Mouse (Mus musculus) heart, embryonic 10.5 days (tissue): ENCODE results near the gene Gm7030. TPM values are rescaled to one million over a fixed set of nuclear protein-coding genes. Genes with fewer than 3 reads are reported as not detected.
"Not testable (repeated sequence)": the region's sequence is repeated elsewhere in the genome, so short reads cannot be mapped to it uniquely, and the experiment has no call there.

Experiments
- DNase-seq: peaks from one replicate; pipeline ENCODE4 v3.0.0-alpha.2; 2017; ENCODE audit warnings: low spot score
- H3K27ac ChIP-seq: fragments of 300-500 bp; sonication (generic); 2 replicates; pipeline ENCODE4 v1.5.1; 2016; ENCODE audit warnings: mild to moderate bottlenecking
- H3K27me3 ChIP-seq: fragments of 300-500 bp; sonication (generic); 2 replicates; pipeline ENCODE4 v1.6.1; 2016; ENCODE audit warnings: mild to moderate bottlenecking; ENCODE audit not compliant: poor library complexity, insufficient read depth, severe bottlenecking
- H3K36me3 ChIP-seq: fragments of 300-500 bp; sonication (generic); 2 replicates; pipeline ENCODE4 v1.6.1; 2016; ENCODE audit warnings: mild to moderate bottlenecking, moderate library complexity
- H3K4me1 ChIP-seq: fragments of 300-500 bp; sonication (generic); 2 replicates; pipeline ENCODE4 v1.6.1; 2016; ENCODE audit warnings: mild to moderate bottlenecking
- H3K4me3 ChIP-seq: fragments of 300-500 bp; sonication (generic); 2 replicates; pipeline ENCODE4 v1.5.1; 2016; ENCODE audit warnings: mild to moderate bottlenecking, moderate library complexity
- H3K9me3 ChIP-seq: fragments of 300-500 bp; sonication (generic); 2 replicates; pipeline ENCODE4 v1.6.1; 2016; ENCODE audit warnings: mild to moderate bottlenecking, moderate library complexity
- WGBS: fragments of 180-500 bp; shearing (Covaris S2); methylation state at CpG from one replicate; pipeline ENCODE4 v1.1.7; 2016; 5-methylcytosine and 5-hydroxymethylcytosine counted together
- polyA plus RNA-seq: library from polyadenylated mRNA; unstranded; fragments of >200 nt; fragmentation: Nextera tagmentation; extraction: Ambion mirVana; gene quantifications from 2 replicates; pipeline ENCODE4 v1.2.1, GENCODE M21; 2016

Gene Gm7030
- polyA plus RNA-seq, 1 experiment from 2014 or later: not detected

- Histone ChIP-seq H3K27ac (peak overlapping the region; percentile 45; the same call in 1 of the 2 replicates), H3K36me3 (no peaks in the 10 kb centered on the region), H3K27me3 (peaks cover 52% of the 10 kb centered on the region), H3K4me3 (peak overlapping the region; percentile 66), H3K4me1 (peaks cover 13% of the 10 kb centered on the region; the same call in 1 of the 2 replicates), H3K9me3 (no peaks in the 10 kb centered on the region)
- DNase-seq: peak; percentile 75
- under 1% methylated on average over 46 of the region's 46 CpGs for WGBS
These were observed 45.9 kb downstream of the Gm7030 start for GRCm38 (mm10) chr17:36083266-36083869.

- Histone ChIP-seq H3K4me3 (peak overlapping the region; percentile 66), H3K4me1 (peaks cover 13% of the 10 kb centered on the region; the same call in 1 of the 2 replicates), H3K27me3 (peaks cover 52% of the 10 kb centered on the region)
- 19% methylated on average over 6 of the region's 6 CpGs for WGBS
- H3K36me3 ChIP-seq, H3K9me3 ChIP-seq, H3K27ac ChIP-seq: not testable (repeated sequence)
- DNase-seq: peak; percentile 63
These were observed 46.5 kb downstream of the Gm7030 start for GRCm38 (mm10) chr17:36082519-36083232.

- DNase-seq, H3K9me3 ChIP-seq, H3K4me3 ChIP-seq, H3K36me3 ChIP-seq, H3K27ac ChIP-seq: not testable (repeated sequence)
- Histone ChIP-seq H3K27me3 (peaks cover 52% of the 10 kb centered on the region), H3K4me1 (peaks cover 13% of the 10 kb centered on the region; the same call in 1 of the 2 replicates)
These were observed 47.3 kb downstream of the Gm7030 start for GRCm38 (mm10) chr17:36081901-36082300.

GRCm38 (mm10) chr17:36060829-36061228, 68.4 kb downstream of the Gm7030 start:
- Histone ChIP-seq H3K36me3 (no peaks in the 10 kb centered on the region), H3K4me3 (no peak overlapping the region), H3K27me3 (0 out of 2 replicates have a peak, but pooled peaks cover 4% of the 10 kb centered on the region), H3K4me1 (no peaks in the 10 kb centered on the region), H3K9me3 (no peaks in the 10 kb centered on the region), H3K27ac (no peak overlapping the region)
- DNase-seq: peak; percentile 83
- WGBS: 25% methylated on average over 2 of the region's 2 CpGs

Other genes starting within 250 kb of the Gm7030 start
- gene Dhx16, start 249.6 kb downstream of the Gm7030 start, polyA plus RNA-seq: 34.8 and 44.5 TPM in 2 replicates
- gene 2310061I04Rik, start 232.0 kb downstream of the Gm7030 start, polyA plus RNA-seq: 23.8 and 26.7 TPM in 2 replicates
- gene Atat1, start 219.3 kb downstream of the Gm7030 start, polyA plus RNA-seq: 59.4 and 78.6 TPM in 2 replicates
- 99.5 and 111 TPM in 2 replicates for gene Mrps18b, start 213.0 kb downstream of the Gm7030 start, polyA plus RNA-seq
- gene Ppp1r10, start 213.0 kb downstream of the Gm7030 start, polyA plus RNA-seq: 37.6 and 45.2 TPM in 2 replicates
- 81.6 and 81.8 TPM in 2 replicates for gene Abcf1, start 159.7 kb downstream of the Gm7030 start, polyA plus RNA-seq
- gene Gnl1, start 149.6 kb downstream of the Gm7030 start, polyA plus RNA-seq: 47.2 and 49.8 TPM in 2 replicates
- gene Prr3, start 149.2 kb downstream of the Gm7030 start, polyA plus RNA-seq: 21.9 and 30.5 TPM in 2 replicates
- 2.5 and 2.6 TPM in 2 replicates for gene H2-T24, start 108.9 kb downstream of the Gm7030 start, polyA plus RNA-seq
- gene H2-T23, start 96.6 kb downstream of the Gm7030 start, polyA plus RNA-seq: 1.2 and 3.4 TPM in 2 replicates
- gene H2-T22, start 86.7 kb downstream of the Gm7030 start, polyA plus RNA-seq: 4.4 and 7.2 TPM in 2 replicates
- gene Gm6034, start 86.5 kb downstream of the Gm7030 start, polyA plus RNA-seq: not detected in 2 replicates
- not detected in 2 replicates for gene Gm11127, start 71.1 kb downstream of the Gm7030 start, polyA plus RNA-seq
- gene Gm19684, start 7.7 kb downstream of the Gm7030 start, polyA plus RNA-seq: not detected in 2 replicates
- gene Gm8909, start 39.1 kb upstream of the Gm7030 start, polyA plus RNA-seq: 0.40 TPM in 1 of 2 replicates, not detected in the other
- not detected in 2 replicates for gene H2-T3, start 60.9 kb upstream of the Gm7030 start, polyA plus RNA-seq
- gene Rpp21, start 128.6 kb upstream of the Gm7030 start, polyA plus RNA-seq: 106 and 108 TPM in 2 replicates
- 11.7 and 13.7 TPM in 2 replicates for gene Trim39, start 142.8 kb upstream of the Gm7030 start, polyA plus RNA-seq
- gene H2-M10.2, start 157.1 kb upstream of the Gm7030 start, polyA plus RNA-seq: not detected in 2 replicates
- gene H2-M10.1, start 196.7 kb upstream of the Gm7030 start, polyA plus RNA-seq: not detected in 2 replicates
- not detected in 2 replicates for gene H2-M10.3, start 239.0 kb upstream of the Gm7030 start, polyA plus RNA-seq